Mouse (Mus musculus): ENCODE results near the gene Rabgef1. TPM values are rescaled to one million over a fixed set of nuclear protein-coding genes. Genes with fewer than 3 reads are reported as not detected.

The Rabgef1 gene
- polyA plus RNA-seq, 1 experiment from 2014 or later, result 30.0 TPM

GRCm38 (mm10) chr5:130163670-130164069 lies 7.9 kb upstream of the Rabgef1 start:
- Histone ChIP-seq H3K9ac (ENCODE audit: low read length) (no peak overlapping the region), H3K4me3 (ENCODE audit: low read depth, low read length) (no peak overlapping the region), H3K4me1 (ENCODE audit: control insufficient read depth, insufficient read depth, low read length) (no peaks in the 10 kb centered on the region), H3K27ac (ENCODE audit: low read depth, low read length) (no peak overlapping the region), H3K27me3 (replicated peaks; ENCODE audit: control insufficient read depth, insufficient read depth, low read length) (no peaks in the 10 kb centered on the region), H3K9me3 (replicated peaks; ENCODE audit: control insufficient read depth, low read length) (no peaks in the 10 kb centered on the region), H3K36me3 (ENCODE audit: control insufficient read depth, insufficient read depth, low read length) (no peaks in the 10 kb centered on the region), H3K4me2 (ENCODE audit: low read length) (no peak overlapping the region)
- WGBS, result 5% methylated on average over 7 of the region's 7 CpGs
- ATAC-seq, result no peak
- DNase-seq (ENCODE audit: low spot score), result peak; percentile 74

GRCm38 (mm10) chr5:130165213-130165612 lies 6.4 kb upstream of the Rabgef1 start:
- H3K27ac ChIP-seq (ENCODE audit: low read depth, low read length), result no peak overlapping the region
- H3K9me3 ChIP-seq (replicated peaks; ENCODE audit: control insufficient read depth, low read length), result no peaks in the 10 kb centered on the region
- DNase-seq (ENCODE audit: low spot score) (no peak), ATAC-seq (no peak)
- 79% methylated on average over 4 of the region's 4 CpGs for WGBS
- no peak overlapping the region for H3K4me2 ChIP-seq (ENCODE audit: low read length)
- H3K27me3 ChIP-seq (replicated peaks; ENCODE audit: control insufficient read depth, insufficient read depth, low read length), result no peaks in the 10 kb centered on the region
- no peak overlapping the region for H3K4me3 ChIP-seq (ENCODE audit: low read depth, low read length)
- H3K9ac ChIP-seq (ENCODE audit: low read length), result no peak overlapping the region
- H3K4me1 ChIP-seq (ENCODE audit: control insufficient read depth, insufficient read depth, low read length), result no peaks in the 10 kb centered on the region
- no peaks in the 10 kb centered on the region for H3K36me3 ChIP-seq (ENCODE audit: control insufficient read depth, insufficient read depth, low read length)

- ATAC-seq (no peak), DNase-seq (ENCODE audit: low spot score) (no peak)
- Histone ChIP-seq H3K27me3 (replicated peaks; ENCODE audit: control insufficient read depth, insufficient read depth, low read length) (no peaks in the 10 kb centered on the region), H3K4me1 (ENCODE audit: control insufficient read depth, insufficient read depth, low read length) (peaks cover 15% of the 10 kb centered on the region), H3K9me3 (replicated peaks; ENCODE audit: control insufficient read depth, low read length) (no peaks in the 10 kb centered on the region), H3K9ac (ENCODE audit: low read length) (no peak overlapping the region), H3K36me3 (ENCODE audit: control insufficient read depth, insufficient read depth, low read length) (no peaks in the 10 kb centered on the region), H3K4me2 (ENCODE audit: low read length) (no peak overlapping the region), H3K4me3 (ENCODE audit: low read depth, low read length) (no peak overlapping the region), H3K27ac (ENCODE audit: low read depth, low read length) (no peak overlapping the region)
- WGBS, result 79% methylated on average over 6 of the region's 6 CpGs
Observed at GRCm38 (mm10) chr5:130169109-130169508, 2.5 kb upstream of the Rabgef1 start.

DNA sequence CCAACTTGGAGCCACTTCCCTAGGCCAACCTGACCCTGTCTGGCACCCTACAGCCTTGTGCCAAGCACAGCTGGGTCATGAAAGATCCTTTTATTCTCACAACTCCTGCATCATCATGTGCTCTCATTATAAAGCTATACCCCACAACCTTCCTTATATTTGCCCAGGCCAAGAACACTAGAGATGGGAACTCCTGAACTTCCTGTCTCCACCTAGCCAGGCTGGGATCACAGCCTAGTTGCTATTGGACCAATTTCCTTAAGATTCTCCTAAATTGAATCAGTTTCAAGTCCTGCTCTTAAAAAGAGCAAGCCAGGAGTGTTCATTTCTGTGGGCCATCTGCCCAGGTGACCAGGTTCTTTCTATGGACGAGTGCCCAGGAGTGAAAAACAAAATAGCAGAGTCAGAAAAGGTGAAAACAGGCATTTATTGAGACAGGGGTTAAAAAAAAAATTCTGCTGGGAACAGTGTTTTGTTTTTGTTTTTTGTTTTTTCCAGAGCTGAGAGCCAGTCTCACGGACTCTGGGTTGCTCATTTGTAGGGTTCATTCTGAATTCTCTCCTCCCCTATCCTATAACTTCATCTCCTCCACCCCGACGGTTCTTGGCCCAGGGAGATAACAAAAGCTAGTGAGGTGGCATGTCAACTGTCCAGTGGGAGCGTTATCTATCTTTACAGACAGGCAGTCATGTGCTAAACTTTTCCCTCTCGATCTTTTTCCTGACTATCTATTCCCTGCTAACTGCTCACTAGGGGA lies 754 bp upstream of the Rabgef1 start:
- WGBS, result 11% methylated on average over 6 of the region's 6 CpGs
- Histone ChIP-seq H3K27ac (ENCODE audit: low read depth, low read length) (peak overlapping the region; percentile 66), H3K4me3 (ENCODE audit: low read depth, low read length) (peak overlapping the region; percentile 71), H3K4me1 (ENCODE audit: control insufficient read depth, insufficient read depth, low read length) (peaks cover 15% of the 10 kb centered on the region), H3K4me2 (ENCODE audit: low read length) (peak overlapping the region; percentile 89), H3K9me3 (replicated peaks; ENCODE audit: control insufficient read depth, low read length) (no peaks in the 10 kb centered on the region), H3K36me3 (ENCODE audit: control insufficient read depth, insufficient read depth, low read length) (no peaks in the 10 kb centered on the region), H3K27me3 (replicated peaks; ENCODE audit: control insufficient read depth, insufficient read depth, low read length) (no peaks in the 10 kb centered on the region), H3K9ac (ENCODE audit: low read length) (peak overlapping the region; percentile 87)
- peak; percentile 13; the same call in 1 of the 2 replicates for ATAC-seq
- DNase-seq (ENCODE audit: low spot score), result no peak

DNA sequence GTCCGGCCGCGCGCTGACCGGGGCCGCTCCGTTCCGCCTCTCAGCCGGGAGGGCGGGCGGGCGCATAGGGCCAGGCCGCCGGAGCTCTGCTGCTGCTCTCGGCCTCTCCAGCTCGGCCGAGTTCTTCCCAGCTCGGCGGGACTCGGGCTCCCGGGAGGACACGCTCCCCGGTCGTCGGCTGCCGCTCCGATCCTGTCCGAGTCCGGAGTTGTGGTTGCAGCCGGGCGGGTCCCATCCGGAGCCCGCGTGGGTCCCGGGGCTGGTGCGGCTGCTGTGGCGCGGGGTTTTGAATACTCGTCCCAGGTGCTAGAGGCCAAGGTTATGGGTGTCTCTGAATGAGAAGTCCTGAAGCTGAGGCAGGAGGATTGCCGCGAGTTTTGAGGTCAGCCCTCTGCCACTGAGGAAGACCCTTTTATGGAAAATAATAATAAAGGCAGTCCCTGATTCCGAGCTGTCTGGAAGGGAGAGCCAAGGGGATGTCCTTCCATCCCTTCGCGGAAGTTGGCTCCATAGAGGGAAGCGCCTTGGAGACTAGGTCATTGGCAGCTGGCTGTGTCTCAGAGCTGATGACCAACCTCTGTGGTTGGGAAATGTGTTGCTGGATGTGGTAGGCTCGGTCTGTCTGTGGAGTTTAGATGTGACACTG lies 481 bp downstream of the Rabgef1 start:
- H3K27me3 ChIP-seq (replicated peaks; ENCODE audit: control insufficient read depth, insufficient read depth, low read length), result no peaks in the 10 kb centered on the region
- peak overlapping the region; percentile 87 for H3K9ac ChIP-seq (ENCODE audit: low read length)
- H3K9me3 ChIP-seq (replicated peaks; ENCODE audit: control insufficient read depth, low read length), result no peaks in the 10 kb centered on the region
- ATAC-seq, result peak; percentile 11; the same call in 1 of the 2 replicates
- peak; percentile 21 for DNase-seq (ENCODE audit: low spot score)
- peak overlapping the region; percentile 71 for H3K4me3 ChIP-seq (ENCODE audit: low read depth, low read length)
- H3K36me3 ChIP-seq (ENCODE audit: control insufficient read depth, insufficient read depth, low read length), result no peaks in the 10 kb centered on the region
- WGBS, result 2% methylated on average over 32 of the region's 46 CpGs
- H3K27ac ChIP-seq (ENCODE audit: low read depth, low read length), result peak overlapping the region; percentile 66; the same call in 1 of the 2 replicates
- H3K4me2 ChIP-seq (ENCODE audit: low read length), result peak overlapping the region; percentile 78
- peaks cover 15% of the 10 kb centered on the region for H3K4me1 ChIP-seq (ENCODE audit: control insufficient read depth, insufficient read depth, low read length)

DNA sequence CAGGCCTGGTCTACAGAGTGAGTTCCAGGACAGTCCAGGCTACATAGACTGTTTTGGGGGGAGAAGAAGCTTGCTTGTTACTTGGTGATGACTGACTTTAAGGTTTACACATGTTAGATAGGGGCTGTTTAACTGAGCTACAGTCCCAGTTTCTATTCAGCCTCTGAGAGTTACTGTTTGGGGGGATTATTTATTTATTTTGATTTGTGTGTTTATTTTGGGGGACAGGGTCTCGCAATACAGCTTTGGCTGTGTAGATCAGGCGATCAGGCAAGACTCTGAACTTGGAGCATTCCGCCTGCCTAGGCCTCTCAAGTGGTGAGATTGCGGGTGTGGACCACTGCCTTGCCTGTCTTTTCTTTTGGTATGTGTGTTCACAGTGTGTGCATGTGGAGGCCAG lies 1.4 kb downstream of the Rabgef1 start:
- no peak for ATAC-seq

GRCm38 (mm10) chr5:130177871-130178270 lies 6.3 kb downstream of the Rabgef1 start:
- H3K9me3 ChIP-seq (replicated peaks; ENCODE audit: control insufficient read depth, low read length), result no peaks in the 10 kb centered on the region
- H3K27me3 ChIP-seq (replicated peaks; ENCODE audit: control insufficient read depth, insufficient read depth, low read length), result no peaks in the 10 kb centered on the region
- DNase-seq (ENCODE audit: low spot score) (no peak), ATAC-seq (no peak)
- WGBS, result 52% methylated on average over 4 of the region's 4 CpGs
- H3K36me3 ChIP-seq (ENCODE audit: control insufficient read depth, insufficient read depth, low read length), result no peaks in the 10 kb centered on the region
- no peak overlapping the region for H3K9ac ChIP-seq (ENCODE audit: low read length)
- H3K4me2 ChIP-seq (ENCODE audit: low read length), result no peak overlapping the region
- no peak overlapping the region for H3K4me3 ChIP-seq (ENCODE audit: low read depth, low read length)
- H3K4me1 ChIP-seq (ENCODE audit: control insufficient read depth, insufficient read depth, low read length), result peaks cover 4% of the 10 kb centered on the region
- no peak overlapping the region for H3K27ac ChIP-seq (ENCODE audit: low read depth, low read length)

More for the DNA sequence above, 1.4 kb downstream of the Rabgef1 start:
- no peak for DNase-seq (ENCODE audit: low spot score)
- Histone ChIP-seq H3K36me3 (ENCODE audit: control insufficient read depth, insufficient read depth, low read length) (no peaks in the 10 kb centered on the region), H3K4me2 (ENCODE audit: low read length) (peak overlapping the region; percentile 78), H3K27ac (ENCODE audit: low read depth, low read length) (no peak overlapping the region), H3K4me3 (ENCODE audit: low read depth, low read length) (no peak overlapping the region), H3K4me1 (ENCODE audit: control insufficient read depth, insufficient read depth, low read length) (peaks cover 15% of the 10 kb centered on the region), H3K27me3 (replicated peaks; ENCODE audit: control insufficient read depth, insufficient read depth, low read length) (no peaks in the 10 kb centered on the region), H3K9ac (ENCODE audit: low read length) (no peak overlapping the region), H3K9me3 (replicated peaks; ENCODE audit: control insufficient read depth, low read length) (no peaks in the 10 kb centered on the region)
- WGBS, result 92% methylated on average over 4 of the region's 4 CpGs

- DNase-seq (ENCODE audit: low spot score) (no peak), ATAC-seq (no peak)
- Histone ChIP-seq H3K4me3 (ENCODE audit: low read depth, low read length) (no peak overlapping the region), H3K9ac (ENCODE audit: low read length) (no peak overlapping the region), H3K27me3 (replicated peaks; ENCODE audit: control insufficient read depth, insufficient read depth, low read length) (no peaks in the 10 kb centered on the region), H3K27ac (ENCODE audit: low read depth, low read length) (no peak overlapping the region), H3K4me2 (ENCODE audit: low read length) (no peak overlapping the region), H3K9me3 (replicated peaks; ENCODE audit: control insufficient read depth, low read length) (no peaks in the 10 kb centered on the region), H3K4me1 (ENCODE audit: control insufficient read depth, insufficient read depth, low read length) (no peaks in the 10 kb centered on the region), H3K36me3 (ENCODE audit: control insufficient read depth, insufficient read depth, low read length) (no peaks in the 10 kb centered on the region)
- WGBS, result 64% methylated on average over 7 of the region's 7 CpGs
Observed at GRCm38 (mm10) chr5:130180362-130180761, 8.8 kb downstream of the Rabgef1 start.
